Mouse (Mus musculus): ENCODE data around the gene Il16.
"Not testable (repeated sequence)": the region's sequence is repeated elsewhere in the genome, so short reads cannot be mapped to it uniquely, and the experiment has no call there.

DNA sequence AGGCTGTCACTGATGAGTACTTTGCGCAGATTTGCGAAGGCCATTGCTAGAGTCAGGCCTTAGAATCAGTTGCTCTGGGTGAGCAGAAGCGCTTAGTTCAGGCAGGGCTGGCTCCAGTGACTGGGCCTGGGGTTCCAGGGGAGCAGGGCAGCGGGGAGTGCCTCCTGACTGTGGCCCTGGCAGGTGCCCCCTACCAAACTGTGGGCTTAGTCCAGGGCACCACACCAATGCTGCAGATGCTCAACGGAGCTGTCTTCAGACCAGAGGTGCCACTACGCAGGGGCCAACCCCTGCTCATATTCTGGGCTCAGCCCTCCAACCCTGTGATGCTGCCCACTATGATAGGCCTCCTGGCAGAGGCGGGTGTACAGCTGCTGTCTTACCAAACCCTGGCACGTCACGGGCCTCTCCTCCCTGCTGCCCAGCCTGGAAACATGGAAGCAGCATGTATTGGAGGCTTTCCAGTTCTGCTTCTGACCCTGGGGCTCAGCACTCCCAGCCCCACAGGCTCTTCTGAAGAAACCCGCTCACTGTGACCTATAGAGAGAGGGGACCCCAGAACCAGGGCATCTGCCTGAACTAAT lies 33.8 kb downstream of the Il16 start:
- TF ChIP-seq POLR2A, CTCF (IDR thresholded peaks at IDR 0.05; ENCODE audit: insufficient read depth, low read depth, low read length): not testable (repeated sequence)
